Mouse (Mus musculus): ENCODE measurements around the gene Cts3. TPM values are rescaled to one million over a fixed set of nuclear protein-coding genes. Genes with fewer than 3 reads are reported as not detected.
"Not testable (repeated sequence)": the region's sequence is repeated elsewhere in the genome, so short reads cannot be mapped to it uniquely, and the experiment has no call there.

Cts3 gene
- polyA plus RNA-seq (2015; fragmentation: Nextera tagmentation; extraction: Ambion mirVana): not detected in 2 replicates

GRCm38 (mm10) chr13:61570027-61570426 is at the start of gene Cts3:
Gene Cts3, minus strand, starts transcription at chr13:61570127.
- Histone ChIP-seq H3K27me3 (no peaks in the 10 kb centered on the region), H3K9ac (no peak within 1 kb of the TSS), H3K4me1 (no peaks in the 10 kb centered on the region), H3K27ac (no peak within 1 kb of the TSS), H3K4me3 (no peak within 1 kb of the TSS), H3K36me3 (no peaks in the 10 kb centered on the region), H3K9me3 (peaks cover 19% of the 10 kb centered on the region), H3K4me2 (no peak within 1 kb of the TSS)
- ATAC-seq (ENCODE audit: insufficient number of reproducible peaks, insufficient read depth, low FRiP score, low TSS enrichment, low read depth): no peak

GRCm38 (mm10) chr13:61568074-61568473 is 1.9 kb downstream of the Cts3 start, which contains the start of gene Gm49352:
Gene Gm49352, minus strand, starts transcription at chr13:61568174.
- H3K9me3 ChIP-seq: peaks cover 14% of the 10 kb centered on the region; the same call in 1 of the 2 replicates
- H3K36me3 ChIP-seq; H3K4me1 ChIP-seq; H3K4me3 ChIP-seq; ATAC-seq (ENCODE audit: insufficient number of reproducible peaks, insufficient read depth, low FRiP score, low TSS enrichment, low read depth); H3K9ac ChIP-seq; H3K27ac ChIP-seq; H3K27me3 ChIP-seq; H3K4me2 ChIP-seq: not testable (repeated sequence)
- 24% methylated on average over 1 of the region's 1 CpGs for WGBS

- Histone ChIP-seq H3K9ac (no peak within 1 kb of the TSS), H3K4me1 (no peaks in the 10 kb centered on the region), H3K36me3 (no peaks in the 10 kb centered on the region), H3K27me3 (no peaks in the 10 kb centered on the region), H3K4me2 (no peak within 1 kb of the TSS), H3K9me3 (peaks cover 24% of the 10 kb centered on the region; the same call in 1 of the 2 replicates), H3K4me3 (no peak within 1 kb of the TSS), H3K27ac (no peak within 1 kb of the TSS)
- 75% methylated on average over 4 of the region's 4 CpGs for WGBS
- no peak for ATAC-seq (ENCODE audit: insufficient number of reproducible peaks, insufficient read depth, low FRiP score, low TSS enrichment, low read depth)
Observed at GRCm38 (mm10) chr13:61541631-61542030, 28.3 kb downstream of the Cts3 start, which contains the start of gene Ctsm. Gene Ctsm, minus strand, starts transcription at chr13:61541839.

Other genes starting within 250 kb of the Cts3 start
- not detected in 2 replicates for gene Cts7, start 211.9 kb downstream of the Cts3 start, polyA plus RNA-seq (2015; fragmentation: Nextera tagmentation; extraction: Ambion mirVana)
- gene Ctsm, start 28.3 kb downstream of the Cts3 start, polyA plus RNA-seq (2015; fragmentation: Nextera tagmentation; extraction: Ambion mirVana): not detected in 2 replicates
- not detected in 2 replicates for gene Gm49352, start 2.0 kb downstream of the Cts3 start, polyA plus RNA-seq (2015; fragmentation: Nextera tagmentation; extraction: Ambion mirVana)